Mouse (Mus musculus): ENCODE results near the gene Cacna1a. TPM values are rescaled to one million over a fixed set of nuclear protein-coding genes. Genes with fewer than 3 reads are reported as not detected.

Cacna1a gene
- total and polyA plus RNA-seq, 2 experiments from 2014 or later = 4.2 to 8.6 TPM

DNA sequence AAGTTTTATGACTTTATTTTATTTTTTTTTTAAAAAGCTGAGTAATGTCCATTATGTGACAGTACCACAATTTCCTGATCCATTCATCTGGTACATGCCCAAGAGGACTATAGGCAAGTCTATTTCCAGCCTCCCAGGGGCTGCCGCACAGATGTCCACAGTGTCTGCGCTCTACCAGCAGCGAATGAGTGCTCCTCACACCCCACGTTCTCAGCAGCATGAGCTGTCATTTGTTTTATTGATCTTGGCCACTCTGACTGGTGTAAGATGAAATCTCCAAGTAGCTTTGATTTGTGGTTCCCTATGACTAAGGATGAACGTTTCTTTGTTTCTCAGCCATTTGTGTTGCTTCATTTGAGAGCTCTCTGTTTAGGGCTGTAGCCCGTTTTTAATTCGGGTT, 6.6 kb upstream of the Cacna1a start:
- Histone ChIP-seq H3K27me3 (ENCODE audit: control insufficient read depth, insufficient read depth, low read length) (no peaks in the 10 kb centered on the region), H3K4me3 (ENCODE audit: low read depth, low read length) (no peak overlapping the region), H3K9me3 (replicated peaks; ENCODE audit: control insufficient read depth, low read length) (no peaks in the 10 kb centered on the region), H3K4me1 (ENCODE audit: control insufficient read depth, insufficient read depth) (no peaks in the 10 kb centered on the region), H3K36me3 (replicated peaks; ENCODE audit: control insufficient read depth, insufficient read depth, low read length) (no peaks in the 10 kb centered on the region), H3K4me2 (ENCODE audit: low read depth, low read length) (no peak overlapping the region), H3K9ac (replicated peaks; ENCODE audit: low read depth, low read length) (no peak overlapping the region), H3K27ac (ENCODE audit: low read depth) (no peak overlapping the region)
- no peak for DNase-seq (ENCODE audit: low spot score)
- WGBS = 79% methylated on average over 7 of the region's 7 CpGs
- no peak for TF ChIP-seq CTCF (IDR thresholded peaks at IDR 0.05; ENCODE audit: low read depth)
- TF ChIP-seq EP300 (IDR thresholded peaks at IDR 0.05; ENCODE audit: low read depth) = no peak
- ATAC-seq (ENCODE audit: insufficient read depth, low read depth) = no peak

DNA sequence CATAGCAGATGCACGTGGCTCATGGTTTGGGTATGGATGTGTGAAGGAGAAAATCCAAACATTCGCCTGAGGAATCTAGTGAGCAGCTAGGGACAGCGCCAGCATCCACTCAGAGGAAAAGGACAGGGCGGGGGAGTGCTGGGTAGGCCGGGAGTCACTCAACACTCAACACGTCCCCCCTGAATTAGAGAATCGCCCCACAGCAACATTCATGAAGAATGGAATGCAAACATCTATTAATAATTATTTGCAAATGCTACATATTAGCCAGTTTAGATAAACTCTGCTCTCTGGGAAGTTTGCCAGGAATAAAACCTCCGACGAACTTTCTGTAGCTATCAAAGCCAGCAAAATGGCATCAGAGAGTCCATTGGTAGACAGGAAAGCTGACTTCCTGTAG, 533 bp downstream of the Cacna1a start:
- 10% methylated on average over 9 of the region's 9 CpGs for WGBS
- Histone ChIP-seq H3K4me1 (ENCODE audit: control insufficient read depth, insufficient read depth) (peaks cover 22% of the 10 kb centered on the region), H3K36me3 (replicated peaks; ENCODE audit: control insufficient read depth, insufficient read depth, low read length) (no peaks in the 10 kb centered on the region), H3K27me3 (ENCODE audit: control insufficient read depth, insufficient read depth, low read length) (no peaks in the 10 kb centered on the region), H3K9ac (replicated peaks; ENCODE audit: low read depth, low read length) (no peak overlapping the region), H3K4me3 (ENCODE audit: low read depth, low read length) (no peak overlapping the region), H3K9me3 (replicated peaks; ENCODE audit: control insufficient read depth, low read length) (no peaks in the 10 kb centered on the region), H3K4me2 (ENCODE audit: low read depth, low read length) (peak overlapping the region; percentile 18; the same call in 1 of the 2 replicates), H3K27ac (ENCODE audit: low read depth) (peak overlapping the region; percentile 75)
- no peak for TF ChIP-seq EP300 (IDR thresholded peaks at IDR 0.05; ENCODE audit: low read depth)
- no peak for TF ChIP-seq CTCF (IDR thresholded peaks at IDR 0.05; ENCODE audit: low read depth)
- DNase-seq (ENCODE audit: low spot score) (peak; percentile 87), ATAC-seq (ENCODE audit: insufficient read depth, low read depth) (peak; percentile 94)

- H3K27me3 ChIP-seq (ENCODE audit: control insufficient read depth, insufficient read depth, low read length) = no peaks in the 10 kb centered on the region
- no peaks in the 10 kb centered on the region for H3K36me3 ChIP-seq (replicated peaks; ENCODE audit: control insufficient read depth, insufficient read depth, low read length)
- H3K9me3 ChIP-seq (replicated peaks; ENCODE audit: control insufficient read depth, low read length) = no peaks in the 10 kb centered on the region
- H3K27ac ChIP-seq (ENCODE audit: low read depth) = peak overlapping the region; percentile 75
- no peak for DNase-seq (ENCODE audit: low spot score)
- ATAC-seq (ENCODE audit: insufficient read depth, low read depth) = peak; percentile 50; the same call in 1 of the 2 replicates
- TF ChIP-seq EP300 (IDR thresholded peaks at IDR 0.05; ENCODE audit: low read depth) (no peak), CTCF (IDR thresholded peaks at IDR 0.05; ENCODE audit: low read depth) (no peak)
- 29% methylated on average over 3 of the region's 3 CpGs for WGBS
- H3K4me1 ChIP-seq (ENCODE audit: control insufficient read depth, insufficient read depth) = peaks cover 22% of the 10 kb centered on the region
- no peak overlapping the region for H3K9ac ChIP-seq (replicated peaks; ENCODE audit: low read depth, low read length)
- H3K4me3 ChIP-seq (ENCODE audit: low read depth, low read length) = no peak overlapping the region
- H3K4me2 ChIP-seq (ENCODE audit: low read depth, low read length) = peak overlapping the region; percentile 18; the same call in 1 of the 2 replicates
These were observed 933 bp downstream of the Cacna1a start for GRCm38 (mm10) chr8:84389173-84389572.

DNA sequence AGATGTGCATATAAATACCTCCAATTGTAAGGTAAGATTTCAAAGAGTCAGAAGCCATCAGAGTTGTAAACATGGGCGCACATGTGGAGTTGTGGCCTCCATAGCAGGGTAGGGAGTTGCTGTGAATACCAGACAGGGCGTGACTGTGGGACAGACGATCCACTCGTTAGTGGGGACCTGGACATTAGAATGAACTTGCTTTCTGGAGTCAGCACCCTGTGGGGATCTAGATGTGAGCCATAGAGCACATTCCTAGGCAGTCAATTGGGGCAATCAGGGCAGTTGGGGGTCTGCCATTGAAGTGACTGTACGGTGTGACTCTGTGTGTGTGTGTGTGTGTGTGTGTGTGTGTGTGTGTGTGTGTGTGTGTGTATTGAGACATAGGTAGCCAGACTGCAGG, 3.4 kb downstream of the Cacna1a start:
- no peaks in the 10 kb centered on the region for H3K36me3 ChIP-seq (replicated peaks; ENCODE audit: control insufficient read depth, insufficient read depth, low read length)
- H3K27me3 ChIP-seq (ENCODE audit: control insufficient read depth, insufficient read depth, low read length) = no peaks in the 10 kb centered on the region
- no peak overlapping the region for H3K4me3 ChIP-seq (ENCODE audit: low read depth, low read length)
- ATAC-seq (ENCODE audit: insufficient read depth, low read depth) = no peak
- H3K9me3 ChIP-seq (replicated peaks; ENCODE audit: control insufficient read depth, low read length) = no peaks in the 10 kb centered on the region
- no peak overlapping the region for H3K4me2 ChIP-seq (ENCODE audit: low read depth, low read length)
- peaks cover 22% of the 10 kb centered on the region for H3K4me1 ChIP-seq (ENCODE audit: control insufficient read depth, insufficient read depth)
- 89% methylated on average over 5 of the region's 5 CpGs for WGBS
- H3K9ac ChIP-seq (replicated peaks; ENCODE audit: low read depth, low read length) = no peak overlapping the region
- no peak for DNase-seq (ENCODE audit: low spot score)
- H3K27ac ChIP-seq (ENCODE audit: low read depth) = no peak overlapping the region
- no peak for TF ChIP-seq CTCF (IDR thresholded peaks at IDR 0.05; ENCODE audit: low read depth)

DNA sequence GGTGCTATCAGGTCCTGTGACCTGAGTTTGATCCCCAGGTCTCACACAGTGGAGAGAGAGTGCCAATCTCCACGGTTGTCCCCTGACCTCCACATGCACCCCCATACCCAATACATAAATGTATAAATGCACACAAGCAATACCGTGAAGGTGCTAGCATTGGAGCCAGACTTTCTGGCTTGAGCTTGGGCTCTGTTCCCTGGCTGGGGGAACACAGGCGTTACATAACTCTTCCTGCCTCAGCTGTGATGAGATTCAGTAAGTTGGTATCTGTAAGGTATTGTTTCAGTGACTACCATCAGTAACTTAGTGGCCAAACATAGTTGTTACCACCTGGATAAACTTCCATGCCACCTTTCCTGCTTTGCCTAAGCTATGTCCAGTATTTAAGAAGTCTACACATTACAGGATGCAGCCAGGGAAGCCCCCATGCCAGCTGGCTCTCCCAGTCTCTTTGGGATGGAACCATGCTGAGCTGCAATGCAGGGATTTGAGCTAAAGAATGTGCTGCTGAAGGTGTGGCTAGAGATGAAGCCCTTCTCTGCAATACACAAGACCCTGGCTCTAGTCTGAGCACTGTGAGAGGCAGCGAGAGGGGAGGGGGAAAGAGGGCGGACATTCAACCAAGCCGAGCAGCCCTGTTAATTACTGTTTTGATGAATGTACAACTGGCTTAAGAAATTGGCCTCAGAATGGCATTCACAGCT, 7.7 kb downstream of the Cacna1a start:
- no peak overlapping the region for H3K27ac ChIP-seq (ENCODE audit: low read depth)
- no peaks in the 10 kb centered on the region for H3K4me1 ChIP-seq (ENCODE audit: control insufficient read depth, insufficient read depth)
- H3K9me3 ChIP-seq (replicated peaks; ENCODE audit: control insufficient read depth, low read length) = no peaks in the 10 kb centered on the region
- TF ChIP-seq EP300 (IDR thresholded peaks at IDR 0.05; ENCODE audit: low read depth) (no peak), CTCF (IDR thresholded peaks at IDR 0.05; ENCODE audit: low read depth) (no peak)
- no peaks in the 10 kb centered on the region for H3K27me3 ChIP-seq (ENCODE audit: control insufficient read depth, insufficient read depth, low read length)
- H3K4me3 ChIP-seq (ENCODE audit: low read depth, low read length) = no peak overlapping the region
- H3K9ac ChIP-seq (replicated peaks; ENCODE audit: low read depth, low read length) = no peak overlapping the region
- ATAC-seq (ENCODE audit: insufficient read depth, low read depth) (no peak), DNase-seq (ENCODE audit: low spot score) (no peak)
- 70% methylated on average over 6 of the region's 6 CpGs for WGBS
- no peaks in the 10 kb centered on the region for H3K36me3 ChIP-seq (replicated peaks; ENCODE audit: control insufficient read depth, insufficient read depth, low read length)
- H3K4me2 ChIP-seq (ENCODE audit: low read depth, low read length) = no peak overlapping the region
